Mouse (Mus musculus) hindbrain, postnatal 0 days (tissue): ENCODE measurements around the gene Cercam. TPM values are rescaled to one million over a fixed set of nuclear protein-coding genes. Genes with fewer than 3 reads are reported as not detected.

Experiments
- ATAC-seq: fragments of 200-750 bp; cut with Nextera tagmentation; 2 replicates; pipeline ENCODE4 v1.8.0; 2017; ENCODE audit warnings: mild to moderate bottlenecking, moderate TSS enrichment, moderate library complexity
- DNase-seq: peaks from one replicate; pipeline ENCODE4 v3.0.0-alpha.2; 2015; ENCODE audit warnings: low spot score
- H3K27ac ChIP-seq: fragments of 300-500 bp; sonication (generic); 2 replicates; pipeline ENCODE4 v1.5.1; 2014; ENCODE audit warnings: mild to moderate bottlenecking
- H3K27me3 ChIP-seq: fragments of 300-500 bp; sonication (generic); 2 replicates; pipeline ENCODE4 v1.6.1; 2014; ENCODE audit warnings: low read length, mixed read lengths; ENCODE audit not compliant: insufficient read depth
- H3K36me3 ChIP-seq: fragments of 300-500 bp; sonication (generic); 2 replicates; pipeline ENCODE4 v1.6.1; 2014; ENCODE audit warnings: low read length, mixed read lengths; ENCODE audit not compliant: insufficient read depth
- H3K4me1 ChIP-seq: fragments of 300-500 bp; sonication (generic); 2 replicates; pipeline ENCODE4 v1.6.1; 2014; ENCODE audit warnings: antibody characterized with exemption, low read length, mixed read lengths; ENCODE audit not compliant: insufficient read depth
- H3K4me2 ChIP-seq: fragments of 300-500 bp; sonication (generic); 2 replicates; pipeline ENCODE4 v1.6.1; 2014; ENCODE audit warnings: low read depth, mild to moderate bottlenecking, low read length, moderate library complexity, mixed read lengths
- H3K4me3 ChIP-seq: fragments of 300-500 bp; sonication (generic); 2 replicates; pipeline ENCODE4 v1.5.1; 2014; ENCODE audit warnings: low read length
- H3K9ac ChIP-seq: fragments of 300-500 bp; sonication (generic); replicated peaks from 2 replicates; pipeline ENCODE4 v1.6.1; 2014; ENCODE audit warnings: mild to moderate bottlenecking, low read length, moderate library complexity, mixed read lengths
- H3K9me3 ChIP-seq: fragments of 300-500 bp; sonication (generic); 2 replicates; pipeline ENCODE4 v1.6.1; 2016; ENCODE audit warnings: low read length, mixed read lengths
- CTCF ChIP-seq: IDR thresholded peaks from 2 replicates; pipeline ENCODE4 v1.5.1; 2016; ENCODE audit warnings: antibody characterized with exemption, control low read depth, low read depth
- WGBS: fragments of 180-500 bp; shearing (Covaris S2); extraction: QIAGEN DNeasy Blood & Tissue Kit; methylation state at CpG from one replicate; pipeline ENCODE4 v1.1.7; 2014; 5-methylcytosine and 5-hydroxymethylcytosine counted together
- microRNA-seq, 2 experiments: library from miRNA; unstranded; fragments of <30 nt; microRNA quantifications; one replicate each; pipeline ENCODE4; 2016
- polyA plus RNA-seq: library from polyadenylated mRNA; unstranded; fragments of >200 nt; fragmentation: Nextera tagmentation; extraction: Ambion mirVana; gene quantifications from 2 replicates; pipeline ENCODE4 v1.2.1, GENCODE M21; 2015
- total RNA-seq: library from RNA; depleted of rRNA; stranded (reverse); fragments of >200 nt; gene quantifications from 2 replicates; pipeline ENCODE4 v1.2.3, GENCODE M21; 2014; rRNA removed

Cercam gene
- total and polyA plus RNA-seq, 2 experiments from 2014 or later = 20.6 to 37.7 TPM

DNA sequence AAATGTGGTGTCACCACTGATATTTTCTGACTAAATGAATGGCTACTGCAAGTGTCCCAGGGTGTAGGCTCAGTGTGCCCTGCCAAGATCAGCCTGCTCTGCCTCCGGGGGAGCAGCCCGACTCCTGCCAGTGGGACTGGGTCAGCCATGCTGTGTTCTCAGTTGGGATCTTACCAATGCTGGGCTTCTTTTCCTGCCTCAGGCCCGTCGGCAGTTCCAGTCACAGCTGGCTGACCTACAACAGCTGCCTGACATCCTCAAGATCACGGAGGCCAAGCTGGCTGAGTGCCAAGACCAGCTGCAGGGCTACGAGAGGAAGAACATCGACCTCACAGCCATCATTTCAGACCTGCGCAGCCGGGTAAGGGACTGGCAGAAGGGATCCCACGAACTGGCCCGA is 53.0 kb downstream of the Cercam start:
- Histone ChIP-seq H3K4me3 (no peak overlapping the region), H3K36me3 (peaks cover 65% of the 10 kb centered on the region), H3K9me3 (no peaks in the 10 kb centered on the region), H3K27me3 (no peaks in the 10 kb centered on the region), H3K4me1 (no peaks in the 10 kb centered on the region), H3K9ac (no peak overlapping the region), H3K27ac (no peak overlapping the region), H3K4me2 (no peak overlapping the region)
- WGBS = 59% methylated on average over 11 of the region's 11 CpGs
- no peak for TF ChIP-seq CTCF
- DNase-seq (peak; percentile 30), ATAC-seq (no peak)

GRCm38 (mm10) chr2:29926542-29926941 is 57.6 kb downstream of the Cercam start:
- no peak for DNase-seq
- WGBS = 91% methylated on average over 5 of the region's 5 CpGs

GRCm38 (mm10) chr2:29930506-29930905 is 61.5 kb downstream of the Cercam start:
- ATAC-seq (no peak), DNase-seq (peak; percentile 36)
- H3K9ac ChIP-seq = no peak overlapping the region
- H3K27me3 ChIP-seq = no peaks in the 10 kb centered on the region
- no peak overlapping the region for H3K4me3 ChIP-seq
- no peaks in the 10 kb centered on the region for H3K4me1 ChIP-seq
- TF ChIP-seq CTCF = no peak
- H3K4me2 ChIP-seq = no peak overlapping the region
- H3K27ac ChIP-seq = no peak overlapping the region
- H3K9me3 ChIP-seq = no peaks in the 10 kb centered on the region
- peaks cover 51% of the 10 kb centered on the region for H3K36me3 ChIP-seq
- WGBS = 83% methylated on average over 10 of the region's 10 CpGs

More at GRCm38 (mm10) chr2:29926542-29926941, 57.6 kb downstream of the Cercam start:
- no peak for TF ChIP-seq CTCF
- Histone ChIP-seq H3K4me2 (no peak overlapping the region), H3K27ac (no peak overlapping the region), H3K27me3 (no peaks in the 10 kb centered on the region), H3K9ac (no peak overlapping the region), H3K4me1 (no peaks in the 10 kb centered on the region), H3K4me3 (no peak overlapping the region), H3K9me3 (no peaks in the 10 kb centered on the region), H3K36me3 (peaks cover 81% of the 10 kb centered on the region)
- ATAC-seq = no peak

DNA sequence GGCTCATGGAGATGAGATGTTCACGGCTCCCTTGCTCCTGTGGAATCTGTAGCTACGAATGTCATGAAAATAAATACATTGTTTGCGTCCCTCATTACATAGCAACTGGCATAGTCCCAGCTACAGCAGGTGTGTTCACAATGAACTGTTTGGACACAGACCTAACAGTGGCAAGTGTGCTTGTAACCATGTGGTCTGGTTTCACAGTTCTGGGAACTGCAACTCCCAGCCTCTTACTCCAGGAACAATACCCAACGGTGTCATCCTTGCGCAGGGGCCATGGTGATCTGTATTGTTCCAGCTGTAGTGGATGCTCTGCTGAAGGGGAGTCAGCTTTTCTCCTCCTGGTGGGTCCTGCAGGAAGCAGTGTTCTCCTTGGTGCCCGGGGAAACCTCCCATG is 62.2 kb downstream of the Cercam start:
- H3K36me3 ChIP-seq = peaks cover 45% of the 10 kb centered on the region
- H3K27me3 ChIP-seq = no peaks in the 10 kb centered on the region
- no peaks in the 10 kb centered on the region; the same call in 1 of the 2 replicates for H3K4me1 ChIP-seq
- DNase-seq (no peak), ATAC-seq (no peak)
- no peak overlapping the region for H3K4me2 ChIP-seq
- no peak overlapping the region for H3K27ac ChIP-seq
- no peak for TF ChIP-seq CTCF
- 77% methylated on average over 6 of the region's 6 CpGs for WGBS
- no peak overlapping the region for H3K9ac ChIP-seq
- H3K4me3 ChIP-seq = no peak overlapping the region
- no peaks in the 10 kb centered on the region for H3K9me3 ChIP-seq

Small RNA genes within 50 kb of the gene (microRNA-seq; reads per million reads assigned to microRNA genes)
- gene Mir219a-2 (0 reads per million in 2 experiments), gene Mir219b (0 reads per million in 2 experiments)

Other genes with a start within 250 kb of the Cercam start
- 91.3 and 94.0 TPM in 2 replicates for gene Rapgef1, start 249.4 kb upstream of the Cercam start, total RNA-seq
- gene Rapgef1, start 249.4 kb upstream of the Cercam start, polyA plus RNA-seq = 13.7 and 14.4 TPM in 2 replicates
- 2.6 TPM in 1 of 2 replicates, not detected in the other for gene Gm13420, start 117.5 kb upstream of the Cercam start, total RNA-seq
- 0.33 and 0.56 TPM in 2 replicates for gene Gm13420, start 117.5 kb upstream of the Cercam start, polyA plus RNA-seq
- gene Gm13547, start 109.9 kb upstream of the Cercam start, total RNA-seq = not detected in 2 replicates
- 0.48 and 0.59 TPM in 2 replicates for gene Gm13547, start 109.9 kb upstream of the Cercam start, polyA plus RNA-seq
- 52.0 and 58.2 TPM in 2 replicates for gene Coq4, start 81.7 kb upstream of the Cercam start, total RNA-seq
- 32.5 and 35.8 TPM in 2 replicates for gene Coq4, start 81.7 kb upstream of the Cercam start, polyA plus RNA-seq
- gene Trub2, start 80.7 kb upstream of the Cercam start, total RNA-seq = 47.4 and 49.9 TPM in 2 replicates
- 32.5 and 34.2 TPM in 2 replicates for gene Trub2, start 80.7 kb upstream of the Cercam start, polyA plus RNA-seq
- gene Slc27a4, start 66.5 kb upstream of the Cercam start, total RNA-seq = 139 TPM in 2 replicates
- gene Slc27a4, start 66.5 kb upstream of the Cercam start, polyA plus RNA-seq = 43.4 and 46.4 TPM in 2 replicates
- 46.1 and 70.7 TPM in 2 replicates for gene Urm1, start 49.1 kb upstream of the Cercam start, total RNA-seq
- gene Urm1, start 49.1 kb upstream of the Cercam start, polyA plus RNA-seq = 28.7 and 29.3 TPM in 2 replicates
- gene Odf2, start 20.1 kb downstream of the Cercam start, total RNA-seq = 73.1 and 81.7 TPM in 2 replicates
- 78.2 and 88.3 TPM in 2 replicates for gene Odf2, start 20.1 kb downstream of the Cercam start, polyA plus RNA-seq
- 39.4 and 43.6 TPM in 2 replicates for gene Gle1, start 66.3 kb downstream of the Cercam start, total RNA-seq
- gene Gle1, start 66.3 kb downstream of the Cercam start, polyA plus RNA-seq = 52.7 and 56.0 TPM in 2 replicates
- 716 and 902 TPM in 2 replicates for gene Sptan1, start 96.4 kb downstream of the Cercam start, total RNA-seq
- gene Sptan1, start 96.4 kb downstream of the Cercam start, polyA plus RNA-seq = 166 and 184 TPM in 2 replicates
- 87.4 and 87.7 TPM in 2 replicates for gene Wdr34, start 179.7 kb downstream of the Cercam start, total RNA-seq
- gene Wdr34, start 179.7 kb downstream of the Cercam start, polyA plus RNA-seq = 64.5 and 66.5 TPM in 2 replicates
- 149 and 188 TPM in 2 replicates for gene Set, start 188.2 kb downstream of the Cercam start, total RNA-seq
- 332 and 334 TPM in 2 replicates for gene Set, start 188.2 kb downstream of the Cercam start, polyA plus RNA-seq
- 1.2 and 4.5 TPM in 2 replicates for gene Pkn3, start 208.5 kb downstream of the Cercam start, total RNA-seq
- gene Pkn3, start 208.5 kb downstream of the Cercam start, polyA plus RNA-seq = 0.99 and 1.0 TPM in 2 replicates
- 25.4 and 35.0 TPM in 2 replicates for gene Zdhhc12, start 224.5 kb downstream of the Cercam start, total RNA-seq
- 30.2 and 32.2 TPM in 2 replicates for gene Zdhhc12, start 224.5 kb downstream of the Cercam start, polyA plus RNA-seq